Mouse (Mus musculus): ENCODE data around the gene Rab27a. TPM values are rescaled to one million over a fixed set of nuclear protein-coding genes. Genes with fewer than 3 reads are reported as not detected.
"Not testable (repeated sequence)": the region's sequence is repeated elsewhere in the genome, so short reads cannot be mapped to it uniquely, and the experiment has no call there.

Gene Rab27a
- polyA plus RNA-seq, 1 experiment from 2014 or later, result 3.5 TPM

- WGBS, result 83% methylated on average over 5 of the region's 5 CpGs
- no peak overlapping the region for H3K4me3 ChIP-seq
- peaks cover 6% of the 10 kb centered on the region for H3K4me1 ChIP-seq
- no peak overlapping the region for H3K9ac ChIP-seq
- H3K27ac ChIP-seq (replicated peaks), result no peak overlapping the region
- no peaks in the 10 kb centered on the region for H3K27me3 ChIP-seq (replicated peaks)
- no peaks in the 10 kb centered on the region for H3K9me3 ChIP-seq
- no peak overlapping the region for H3K4me2 ChIP-seq
- ATAC-seq (ENCODE audit: extremely low read depth, insufficient number of reproducible peaks, low FRiP score, low TSS enrichment), result no peak
- no peaks in the 10 kb centered on the region for H3K36me3 ChIP-seq
Measured at GRCm38 (mm10) chr9:73073169-73073568, 28.5 kb downstream of the Rab27a start.

- WGBS, result 71% methylated on average over 11 of the region's 12 CpGs
- not testable (repeated sequence) for H3K9ac ChIP-seq; H3K4me1 ChIP-seq; ATAC-seq (ENCODE audit: extremely low read depth, insufficient number of reproducible peaks, low FRiP score, low TSS enrichment); H3K27me3 ChIP-seq (replicated peaks); H3K36me3 ChIP-seq; H3K4me2 ChIP-seq; H3K27ac ChIP-seq (replicated peaks); H3K4me3 ChIP-seq; H3K9me3 ChIP-seq
Measured at GRCm38 (mm10) chr9:73079349-73079748, 34.7 kb downstream of the Rab27a start.

- whole genome bisulfite sequencing, result 50% methylated on average over 7 of the region's 7 CpGs
- Histone ChIP-seq H3K4me2 (no peak overlapping the region), H3K9ac (no peak overlapping the region), H3K4me1 (no peaks in the 10 kb centered on the region), H3K27ac (replicated peaks) (no peak overlapping the region), H3K4me3 (no peak overlapping the region), H3K9me3 (no peaks in the 10 kb centered on the region), H3K27me3 (replicated peaks) (no peaks in the 10 kb centered on the region), H3K36me3 (no peaks in the 10 kb centered on the region)
- no peak for ATAC-seq (ENCODE audit: extremely low read depth, insufficient number of reproducible peaks, low FRiP score, low TSS enrichment)
Measured at GRCm38 (mm10) chr9:73079801-73080325, 35.2 kb downstream of the Rab27a start.

DNA sequence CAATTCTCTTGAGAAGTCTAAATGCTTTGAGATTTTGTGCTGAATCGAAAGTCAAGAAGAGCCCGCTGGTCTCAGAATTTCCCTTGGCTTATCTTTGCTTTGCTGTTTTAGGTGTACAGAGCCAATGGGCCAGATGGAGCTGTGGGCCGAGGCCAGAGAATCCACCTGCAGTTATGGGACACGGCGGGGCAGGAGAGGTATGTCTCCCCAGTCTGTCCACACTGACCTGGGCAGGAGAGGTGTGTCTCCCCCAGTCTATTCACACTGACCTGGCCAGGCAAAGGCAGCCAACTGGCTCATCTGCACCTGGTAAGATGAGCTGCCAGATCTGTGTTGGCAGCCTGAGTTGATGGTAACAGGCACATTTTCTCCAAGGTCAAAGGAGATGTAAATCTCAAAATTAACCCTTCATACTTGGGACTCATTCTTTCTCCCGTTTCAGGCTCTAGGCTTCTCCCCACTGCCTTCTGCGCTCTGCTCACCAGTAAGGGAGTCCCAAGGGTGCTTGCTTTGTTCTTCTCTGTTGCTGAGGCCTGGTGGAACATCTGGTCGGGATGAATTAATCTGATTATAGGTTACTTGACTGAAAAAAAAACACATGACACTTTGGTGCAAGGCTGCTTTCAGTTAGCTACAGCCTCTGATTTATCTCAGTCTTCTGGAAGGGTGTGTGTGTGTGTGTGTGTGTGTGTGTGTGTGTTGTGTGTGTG is 37.8 kb downstream of the Rab27a start:
- H3K4me2 ChIP-seq, result no peak overlapping the region
- no peaks in the 10 kb centered on the region for H3K36me3 ChIP-seq
- 75% methylated on average over 8 of the region's 8 CpGs for WGBS
- H3K4me3 ChIP-seq, result no peak overlapping the region
- no peak overlapping the region for H3K27ac ChIP-seq (replicated peaks)
- ATAC-seq (ENCODE audit: extremely low read depth, insufficient number of reproducible peaks, low FRiP score, low TSS enrichment), result no peak
- peaks cover 7% of the 10 kb centered on the region; the same call in 1 of the 2 replicates for H3K4me1 ChIP-seq
- H3K9me3 ChIP-seq, result no peaks in the 10 kb centered on the region
- H3K9ac ChIP-seq, result no peak overlapping the region
- H3K27me3 ChIP-seq (replicated peaks), result no peaks in the 10 kb centered on the region

DNA sequence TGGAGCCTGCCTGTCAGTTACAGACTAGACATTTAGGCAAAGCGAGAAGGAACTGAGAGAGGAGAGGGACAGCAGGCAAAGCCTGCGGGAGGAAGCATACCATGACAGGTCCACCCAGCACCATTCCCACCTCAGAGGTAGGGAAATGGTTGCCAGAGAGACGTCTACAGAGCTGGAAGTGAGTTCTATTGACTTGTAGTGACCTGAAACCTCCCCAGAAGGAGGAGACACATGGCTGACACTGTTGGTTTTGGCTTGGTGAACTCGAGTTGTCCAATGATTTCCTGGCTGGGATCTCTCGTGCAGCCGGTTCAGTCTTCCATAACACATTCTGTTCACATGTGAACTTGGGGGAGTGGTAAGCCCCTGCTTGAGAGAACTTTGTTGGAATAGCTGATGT is 39.3 kb downstream of the Rab27a start:
- H3K36me3 ChIP-seq, result no peaks in the 10 kb centered on the region
- WGBS, result 55% methylated on average over 6 of the region's 6 CpGs
- no peaks in the 10 kb centered on the region for H3K27me3 ChIP-seq (replicated peaks)
- no peak for ATAC-seq (ENCODE audit: extremely low read depth, insufficient number of reproducible peaks, low FRiP score, low TSS enrichment)
- no peak overlapping the region for H3K4me3 ChIP-seq
- no peak overlapping the region for H3K27ac ChIP-seq (replicated peaks)
- H3K4me2 ChIP-seq, result no peak overlapping the region
- H3K9ac ChIP-seq, result no peak overlapping the region
- H3K4me1 ChIP-seq, result peaks cover 7% of the 10 kb centered on the region; the same call in 1 of the 2 replicates
- H3K9me3 ChIP-seq, result no peaks in the 10 kb centered on the region

GRCm38 (mm10) chr9:73085845-73086244 is 41.2 kb downstream of the Rab27a start:
- Histone ChIP-seq H3K4me2 (no peak overlapping the region), H3K9ac (no peak overlapping the region), H3K4me3 (no peak overlapping the region), H3K36me3 (no peaks in the 10 kb centered on the region), H3K27me3 (replicated peaks) (no peaks in the 10 kb centered on the region), H3K4me1 (peaks cover 7% of the 10 kb centered on the region; the same call in 1 of the 2 replicates), H3K27ac (replicated peaks) (no peak overlapping the region), H3K9me3 (no peaks in the 10 kb centered on the region)
- WGBS, result 42% methylated on average over 6 of the region's 6 CpGs
- ATAC-seq (ENCODE audit: extremely low read depth, insufficient number of reproducible peaks, low FRiP score, low TSS enrichment), result no peak

DNA sequence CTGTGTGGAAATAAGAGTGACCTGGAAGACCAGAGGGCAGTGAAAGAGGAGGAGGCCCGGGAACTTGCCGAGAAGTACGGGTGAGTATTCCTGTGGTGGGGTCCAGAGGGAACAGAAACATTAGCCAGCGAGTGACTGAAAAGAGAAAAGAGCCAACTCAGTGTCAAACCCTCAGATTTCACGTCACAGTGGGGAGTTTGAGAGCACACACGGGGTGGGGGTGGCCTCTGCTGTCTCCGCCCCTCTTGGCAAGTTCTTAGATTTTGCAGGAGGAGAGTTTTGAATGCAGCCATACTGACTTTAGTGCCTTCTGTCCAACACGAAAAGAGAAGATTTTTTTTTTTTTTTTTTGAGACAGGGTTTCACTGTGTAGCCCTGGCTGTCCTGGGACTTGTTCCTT is 42.5 kb downstream of the Rab27a start:
- 55% methylated on average over 8 of the region's 8 CpGs for WGBS
- H3K4me3 ChIP-seq, result no peak overlapping the region
- no peaks in the 10 kb centered on the region for H3K9me3 ChIP-seq
- H3K27ac ChIP-seq (replicated peaks), result no peak overlapping the region
- no peak for ATAC-seq (ENCODE audit: extremely low read depth, insufficient number of reproducible peaks, low FRiP score, low TSS enrichment)
- H3K9ac ChIP-seq, result no peak overlapping the region
- H3K36me3 ChIP-seq, result no peaks in the 10 kb centered on the region
- no peaks in the 10 kb centered on the region for H3K27me3 ChIP-seq (replicated peaks)
- H3K4me2 ChIP-seq, result no peak overlapping the region
- peaks cover 7% of the 10 kb centered on the region; the same call in 1 of the 2 replicates for H3K4me1 ChIP-seq

DNA sequence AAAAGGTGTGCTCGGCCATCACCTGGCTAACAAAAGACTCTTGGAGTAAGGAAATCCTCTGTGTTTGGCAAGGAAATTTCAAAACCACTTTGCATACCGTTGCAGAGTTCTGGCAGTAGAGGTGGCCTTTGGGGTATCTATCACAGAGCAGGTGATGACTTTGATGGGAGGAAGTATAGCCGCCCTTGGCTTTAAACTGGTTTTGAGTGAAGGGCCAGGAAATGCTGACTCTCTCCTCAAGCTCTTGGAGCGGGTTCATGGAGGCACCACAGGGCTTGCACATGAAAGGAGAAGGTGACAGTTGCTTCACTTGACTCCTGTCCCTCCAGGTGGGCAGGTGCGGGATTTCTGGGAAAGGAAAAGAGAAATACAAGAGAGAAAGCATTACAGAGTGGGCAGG is 42.9 kb downstream of the Rab27a start:
- Histone ChIP-seq H3K4me3 (no peak overlapping the region), H3K9me3 (no peaks in the 10 kb centered on the region), H3K4me2 (no peak overlapping the region), H3K36me3 (no peaks in the 10 kb centered on the region), H3K27ac (replicated peaks) (no peak overlapping the region), H3K27me3 (replicated peaks) (peaks cover under 1% of the 10 kb centered on the region; the same call in 1 of the 2 replicates), H3K9ac (no peak overlapping the region), H3K4me1 (peaks cover 7% of the 10 kb centered on the region; the same call in 1 of the 2 replicates)
- no peak for ATAC-seq (ENCODE audit: extremely low read depth, insufficient number of reproducible peaks, low FRiP score, low TSS enrichment)
- WGBS, result 64% methylated on average over 5 of the region's 5 CpGs

- no peak overlapping the region for H3K4me3 ChIP-seq
- peaks cover 8% of the 10 kb centered on the region; the same call in 1 of the 2 replicates for H3K27me3 ChIP-seq (replicated peaks)
- H3K4me1 ChIP-seq, result peaks cover 7% of the 10 kb centered on the region; the same call in 1 of the 2 replicates
- H3K9ac ChIP-seq, result no peak overlapping the region
- no peak for ATAC-seq (ENCODE audit: extremely low read depth, insufficient number of reproducible peaks, low FRiP score, low TSS enrichment)
- no peak overlapping the region for H3K4me2 ChIP-seq
- no peaks in the 10 kb centered on the region for H3K9me3 ChIP-seq
- WGBS, result 60% methylated on average over 16 of the region's 16 CpGs
- H3K36me3 ChIP-seq, result no peaks in the 10 kb centered on the region
- H3K27ac ChIP-seq (replicated peaks), result no peak overlapping the region
Measured at GRCm38 (mm10) chr9:73089222-73089920, 44.7 kb downstream of the Rab27a start.

- no peak for ATAC-seq (ENCODE audit: extremely low read depth, insufficient number of reproducible peaks, low FRiP score, low TSS enrichment)
- Histone ChIP-seq H3K9me3 (no peaks in the 10 kb centered on the region), H3K4me2 (no peak overlapping the region), H3K27ac (replicated peaks) (no peak overlapping the region), H3K4me3 (no peak overlapping the region), H3K36me3 (no peaks in the 10 kb centered on the region), H3K9ac (no peak overlapping the region), H3K4me1 (peaks cover 7% of the 10 kb centered on the region; the same call in 1 of the 2 replicates), H3K27me3 (replicated peaks) (peaks cover 15% of the 10 kb centered on the region)
- whole genome bisulfite sequencing, result 72% methylated on average over 10 of the region's 10 CpGs
Measured at GRCm38 (mm10) chr9:73090121-73090520, 45.5 kb downstream of the Rab27a start.

DNA sequence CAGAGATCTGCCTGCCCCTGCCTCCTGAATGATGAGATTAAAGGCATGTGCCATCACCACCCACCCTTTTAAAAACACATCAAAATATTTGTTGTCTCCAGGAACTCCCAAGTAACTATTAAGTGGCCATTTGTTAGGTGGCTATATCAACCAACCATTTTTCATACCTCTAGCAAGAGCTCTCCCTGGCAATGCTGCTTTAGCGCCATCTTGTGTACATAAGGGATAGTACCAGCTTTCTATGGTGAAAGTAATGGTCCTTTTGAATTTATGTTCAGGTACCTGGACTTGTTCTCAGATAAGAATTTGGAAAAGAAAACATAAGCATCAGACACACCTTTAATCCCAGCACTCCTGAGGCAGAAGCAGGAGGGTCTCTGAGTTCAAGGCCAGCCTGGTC is 47.1 kb downstream of the Rab27a start:
- H3K9me3 ChIP-seq, result no peaks in the 10 kb centered on the region
- H3K36me3 ChIP-seq, result no peaks in the 10 kb centered on the region
- WGBS, result 0% methylated on average over 1 of the region's 1 CpGs
- H3K4me1 ChIP-seq, result no peaks in the 10 kb centered on the region
- no peak for ATAC-seq (ENCODE audit: extremely low read depth, insufficient number of reproducible peaks, low FRiP score, low TSS enrichment)
- no peak overlapping the region for H3K4me2 ChIP-seq
- peaks cover 23% of the 10 kb centered on the region for H3K27me3 ChIP-seq (replicated peaks)
- H3K4me3 ChIP-seq, result no peak overlapping the region
- no peak overlapping the region for H3K9ac ChIP-seq
- no peak overlapping the region for H3K27ac ChIP-seq (replicated peaks)
